Mouse (Mus musculus): Measurements from ENCODE around the gene Creb3l1.

GRCm38 (mm10) chr2:91977960-91978359 lies 46.3 kb downstream of the Creb3l1 start:
- TF ChIP-seq EP300 (IDR thresholded peaks at IDR 0.05; ENCODE audit: low read depth) (no peak), CTCF (IDR thresholded peaks at IDR 0.05; ENCODE audit: low read depth) (no peak)

Measured in heart, postnatal 0 days (tissue).